Mouse (Mus musculus): Measurements from ENCODE around the gene Fmo5. TPM values are rescaled to one million over a fixed set of nuclear protein-coding genes. Genes with fewer than 3 reads are reported as not detected.

Gene Fmo5
- polyA plus RNA-seq, 1 experiment = 5.8 TPM

DNA sequence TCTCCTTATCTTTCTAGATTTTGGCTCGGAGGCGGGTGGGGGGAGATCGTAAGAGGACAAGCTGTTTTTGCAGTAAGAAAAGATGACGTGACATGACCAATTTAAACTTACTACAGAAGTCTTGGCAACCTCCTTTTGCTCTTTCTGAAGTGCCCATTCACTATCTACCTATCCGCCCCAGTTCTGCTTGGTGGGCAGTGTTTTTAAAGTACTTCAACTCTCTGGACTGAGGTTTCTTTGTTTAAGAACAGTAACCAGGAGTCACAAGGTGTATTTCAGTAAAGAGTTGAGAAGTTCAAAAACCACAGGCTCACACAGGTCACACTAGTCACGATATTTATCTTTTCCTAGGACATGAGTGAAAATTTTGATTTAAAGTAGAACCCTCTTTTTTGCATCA is 33.5 kb upstream of the Fmo5 start:
- TF ChIP-seq POLR2A (IDR thresholded peaks at IDR 0.05; ENCODE audit: control insufficient read depth, extremely low read depth, insufficient read depth, low read length, poor library complexity) (no peak), CTCF (IDR thresholded peaks at IDR 0.05; ENCODE audit: borderline replicate concordance, control insufficient read depth, extremely low read depth, insufficient read depth, low read length, poor library complexity) (no peak)
- Histone ChIP-seq H3K4me1 (replicated peaks; ENCODE audit: control insufficient read depth, insufficient read depth, low read length) (no peaks in the 10 kb centered on the region), H3K4me3 (ENCODE audit: control insufficient read depth, insufficient read depth, low read length) (no peak overlapping the region), H3K27me3 (ENCODE audit: control insufficient read depth, insufficient read depth, low read length) (no peaks in the 10 kb centered on the region), H3K36me3 (ENCODE audit: control insufficient read depth, insufficient read depth, low read length) (peaks cover 26% of the 10 kb centered on the region), H3K27ac (ENCODE audit: control insufficient read depth, insufficient read depth, low read length) (no peak overlapping the region)
- no peak for DNase-seq
- WGBS = 95% methylated on average over 6 of the region's 6 CpGs

DNA sequence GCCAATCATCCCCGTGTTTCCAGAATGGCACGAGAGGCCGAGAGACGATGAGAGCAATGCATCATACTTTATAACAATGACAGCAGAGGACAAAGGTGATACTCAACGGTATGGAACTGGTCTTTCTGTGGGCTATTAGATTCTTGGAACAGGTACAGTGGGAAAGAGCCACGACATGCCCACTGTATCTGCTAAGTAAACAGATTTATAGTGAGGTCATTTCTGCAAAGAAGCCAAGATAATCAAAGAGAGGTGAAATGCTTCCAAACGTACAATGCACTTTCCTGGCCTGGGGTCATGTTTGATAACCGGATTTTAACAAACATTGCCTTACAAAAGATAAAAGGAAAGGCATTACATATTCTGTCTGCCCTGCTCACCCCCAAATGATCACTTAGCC is 31.8 kb upstream of the Fmo5 start:
- DNase-seq = no peak
- H3K4me1 ChIP-seq (replicated peaks; ENCODE audit: control insufficient read depth, insufficient read depth, low read length) = no peaks in the 10 kb centered on the region
- WGBS = 94% methylated on average over 8 of the region's 8 CpGs
- no peaks in the 10 kb centered on the region for H3K27me3 ChIP-seq (ENCODE audit: control insufficient read depth, insufficient read depth, low read length)
- no peak overlapping the region for H3K4me3 ChIP-seq (ENCODE audit: control insufficient read depth, insufficient read depth, low read length)
- TF ChIP-seq POLR2A (IDR thresholded peaks at IDR 0.05; ENCODE audit: control insufficient read depth, extremely low read depth, insufficient read depth, low read length, poor library complexity) (no peak), CTCF (IDR thresholded peaks at IDR 0.05; ENCODE audit: borderline replicate concordance, control insufficient read depth, extremely low read depth, insufficient read depth, low read length, poor library complexity) (no peak)
- no peak overlapping the region for H3K27ac ChIP-seq (ENCODE audit: control insufficient read depth, insufficient read depth, low read length)
- H3K36me3 ChIP-seq (ENCODE audit: control insufficient read depth, insufficient read depth, low read length) = peaks cover 22% of the 10 kb centered on the region

DNA sequence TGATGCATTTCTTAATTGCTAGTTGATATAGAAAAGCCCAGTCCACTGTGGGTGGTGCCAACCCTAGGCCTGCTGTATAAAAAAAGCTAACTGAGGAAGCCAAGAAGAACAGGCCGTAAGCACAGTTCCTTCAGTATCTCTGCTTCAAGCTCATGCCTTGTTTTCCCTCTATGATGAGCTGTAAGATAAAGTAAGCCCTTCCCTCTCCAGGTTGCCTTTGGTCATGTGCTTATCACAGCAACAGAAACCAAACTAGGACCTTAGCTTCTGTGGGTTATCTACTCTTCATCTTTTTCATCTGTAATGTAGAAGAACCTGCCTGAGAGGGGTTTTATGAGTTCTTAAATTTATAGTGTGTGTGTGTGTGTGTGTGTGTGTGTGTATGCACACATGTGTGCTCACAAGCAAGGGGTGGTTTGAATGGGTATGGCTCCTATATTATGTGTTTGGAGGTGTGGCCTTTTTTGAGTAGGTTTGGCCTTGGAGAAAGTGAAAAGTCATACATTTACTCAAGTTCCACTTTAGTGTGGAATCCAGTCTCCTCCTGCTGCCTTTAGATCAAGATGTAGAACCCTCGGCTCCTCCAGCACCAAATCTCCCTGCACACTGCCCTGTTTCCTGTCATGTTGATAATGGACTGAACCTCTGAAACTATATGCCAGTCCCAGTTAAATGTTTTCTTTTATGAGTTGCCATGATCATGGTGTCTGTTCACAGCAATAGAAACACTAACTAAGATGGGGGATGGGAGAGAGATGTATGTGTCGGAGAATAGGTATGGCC is 28.4 kb upstream of the Fmo5 start:
- Histone ChIP-seq H3K27ac (ENCODE audit: control insufficient read depth, insufficient read depth, low read length) (no peak overlapping the region), H3K4me3 (ENCODE audit: control insufficient read depth, insufficient read depth, low read length) (no peak overlapping the region), H3K36me3 (ENCODE audit: control insufficient read depth, insufficient read depth, low read length) (peaks cover 15% of the 10 kb centered on the region), H3K27me3 (ENCODE audit: control insufficient read depth, insufficient read depth, low read length) (no peaks in the 10 kb centered on the region), H3K4me1 (replicated peaks; ENCODE audit: control insufficient read depth, insufficient read depth, low read length) (no peaks in the 10 kb centered on the region)
- no peak for TF ChIP-seq POLR2A (IDR thresholded peaks at IDR 0.05; ENCODE audit: control insufficient read depth, extremely low read depth, insufficient read depth, low read length, poor library complexity)
- no peak for TF ChIP-seq CTCF (IDR thresholded peaks at IDR 0.05; ENCODE audit: borderline replicate concordance, control insufficient read depth, extremely low read depth, insufficient read depth, low read length, poor library complexity)
- DNase-seq = no peak
- WGBS = over 99% methylated on average over 3 of the region's 3 CpGs

DNA sequence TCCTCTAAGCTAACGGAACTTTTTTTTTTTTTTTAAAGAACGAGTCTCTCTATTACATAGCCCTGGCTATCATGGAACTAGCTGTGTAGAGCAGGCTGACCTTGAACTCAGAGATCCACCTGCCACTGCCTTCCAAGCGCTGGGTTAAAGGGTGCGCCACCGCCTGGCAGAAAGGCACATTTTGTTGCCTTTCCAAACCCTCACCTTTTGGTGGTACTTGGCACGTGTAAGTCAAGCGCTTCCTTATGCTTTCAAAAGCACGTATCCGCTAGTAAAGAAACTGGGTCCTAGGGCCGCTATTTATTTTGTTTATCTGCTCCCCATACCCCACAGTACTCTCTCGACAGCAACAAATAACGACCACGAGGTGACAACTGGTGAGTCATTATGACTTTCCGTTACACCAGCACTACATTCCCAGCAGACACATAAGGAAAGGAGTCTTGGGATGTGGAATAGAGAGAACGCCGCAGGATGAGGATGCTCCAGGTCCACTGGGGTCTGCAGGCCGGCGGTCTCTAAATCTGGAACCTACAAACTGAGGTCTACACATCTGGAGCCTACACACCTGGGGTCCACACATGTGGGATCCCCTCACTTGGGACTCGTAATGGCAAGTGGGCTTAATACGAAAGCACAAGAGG is 19.3 kb upstream of the Fmo5 start:
- H3K27ac ChIP-seq (ENCODE audit: control insufficient read depth, insufficient read depth, low read length) = peak overlapping the region; percentile 44
- H3K27me3 ChIP-seq (ENCODE audit: control insufficient read depth, insufficient read depth, low read length) = no peaks in the 10 kb centered on the region
- 3% methylated on average over 20 of the region's 20 CpGs for WGBS
- TF ChIP-seq POLR2A (IDR thresholded peaks at IDR 0.05; ENCODE audit: control insufficient read depth, extremely low read depth, insufficient read depth, low read length, poor library complexity) = no peak
- TF ChIP-seq CTCF (IDR thresholded peaks at IDR 0.05; ENCODE audit: borderline replicate concordance, control insufficient read depth, extremely low read depth, insufficient read depth, low read length, poor library complexity) = no peak
- H3K36me3 ChIP-seq (ENCODE audit: control insufficient read depth, insufficient read depth, low read length) = no peaks in the 10 kb centered on the region
- H3K4me3 ChIP-seq (ENCODE audit: control insufficient read depth, insufficient read depth, low read length) = peak overlapping the region; percentile 70
- H3K4me1 ChIP-seq (replicated peaks; ENCODE audit: control insufficient read depth, insufficient read depth, low read length) = no peaks in the 10 kb centered on the region
- DNase-seq = peak; percentile 77

DNA sequence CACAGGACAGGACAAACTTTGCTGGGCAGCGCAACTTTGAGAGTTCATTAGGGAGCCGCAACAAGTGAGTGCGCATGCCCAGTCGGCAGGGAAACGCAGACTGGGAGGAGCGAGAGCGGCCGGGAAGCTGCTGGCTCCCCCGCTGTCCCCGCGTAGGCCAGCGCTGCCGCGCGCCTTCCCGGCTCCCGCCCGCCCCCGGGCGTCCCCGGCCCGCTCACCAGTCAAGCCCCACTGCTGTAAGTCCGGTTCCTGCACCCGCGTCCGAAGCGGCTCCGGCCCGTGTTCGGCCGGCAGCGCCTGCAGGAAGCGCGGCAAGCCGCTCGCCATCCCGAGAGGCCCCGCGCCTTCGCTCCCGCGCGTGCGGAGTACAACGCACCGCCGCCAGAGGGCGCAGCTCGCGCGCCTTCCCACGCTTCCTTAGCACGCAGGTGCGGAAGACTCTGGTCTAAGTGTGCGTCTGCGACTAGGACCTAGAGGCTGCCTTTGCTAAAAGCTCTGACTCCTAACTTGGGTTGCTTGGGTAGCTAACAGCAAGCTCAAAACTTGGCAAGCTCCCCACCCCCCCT is 18.7 kb upstream of the Fmo5 start, which contains the start of gene Chd1l:
Gene Chd1l, minus strand, starts transcription at position 359 of the 566 bp plus-strand sequence.
- peak; percentile 92 for DNase-seq
- Histone ChIP-seq H3K4me3 (ENCODE audit: control insufficient read depth, insufficient read depth, low read length) (peak within 1 kb of the TSS; percentile 70), H3K27ac (ENCODE audit: control insufficient read depth, insufficient read depth, low read length) (peak within 1 kb of the TSS; percentile 44), H3K4me1 (replicated peaks; ENCODE audit: control insufficient read depth, insufficient read depth, low read length) (no peaks in the 10 kb centered on the region), H3K27me3 (ENCODE audit: control insufficient read depth, insufficient read depth, low read length) (no peaks in the 10 kb centered on the region), H3K36me3 (ENCODE audit: control insufficient read depth, insufficient read depth, low read length) (no peaks in the 10 kb centered on the region)
- peak; percentile 100 for TF ChIP-seq CTCF (IDR thresholded peaks at IDR 0.05; ENCODE audit: borderline replicate concordance, control insufficient read depth, extremely low read depth, insufficient read depth, low read length, poor library complexity)
- peak; percentile 61 for TF ChIP-seq POLR2A (IDR thresholded peaks at IDR 0.05; ENCODE audit: control insufficient read depth, extremely low read depth, insufficient read depth, low read length, poor library complexity)
- WGBS = under 1% methylated on average over 56 of the region's 56 CpGs

DNA sequence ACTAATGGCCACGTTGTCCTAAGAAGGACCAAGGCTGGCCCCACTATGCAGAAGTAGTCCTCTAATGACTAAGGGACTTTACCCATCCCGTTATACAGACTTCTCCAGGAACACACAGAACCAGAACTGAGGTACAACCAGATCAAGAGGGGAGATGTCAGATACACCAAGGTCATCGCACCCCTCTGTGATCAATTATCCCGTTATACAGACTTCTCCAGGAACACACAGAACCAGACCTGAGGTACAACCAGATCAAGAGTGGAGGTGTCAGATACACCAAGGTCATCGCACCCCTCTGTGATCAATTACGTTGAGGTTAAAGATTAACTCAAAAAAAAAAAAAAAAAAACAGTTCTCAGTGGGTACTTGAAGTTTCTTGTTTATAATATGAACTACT is 17.6 kb upstream of the Fmo5 start:
- H3K4me1 ChIP-seq (replicated peaks; ENCODE audit: control insufficient read depth, insufficient read depth, low read length) = no peaks in the 10 kb centered on the region
- no peak overlapping the region for H3K4me3 ChIP-seq (ENCODE audit: control insufficient read depth, insufficient read depth, low read length)
- 95% methylated on average over 6 of the region's 6 CpGs for WGBS
- TF ChIP-seq CTCF (IDR thresholded peaks at IDR 0.05; ENCODE audit: borderline replicate concordance, control insufficient read depth, extremely low read depth, insufficient read depth, low read length, poor library complexity) = no peak
- TF ChIP-seq POLR2A (IDR thresholded peaks at IDR 0.05; ENCODE audit: control insufficient read depth, extremely low read depth, insufficient read depth, low read length, poor library complexity) = no peak
- no peaks in the 10 kb centered on the region for H3K27me3 ChIP-seq (ENCODE audit: control insufficient read depth, insufficient read depth, low read length)
- H3K27ac ChIP-seq (ENCODE audit: control insufficient read depth, insufficient read depth, low read length) = no peak overlapping the region
- no peaks in the 10 kb centered on the region for H3K36me3 ChIP-seq (ENCODE audit: control insufficient read depth, insufficient read depth, low read length)
- DNase-seq = no peak

Data from thymus, adult 2 months (tissue).